Mouse (Mus musculus) urinary bladder, postnatal 25 days (tissue): Measurements from ENCODE around the gene Best1.

Source experiments
- DNase-seq: peaks from one replicate; pipeline ENCODE4 v3.0.0; 2022; ENCODE audit warnings: low spot score

Best1 gene

GRCm38 (mm10) chr19:9960769-9961168, 40.7 kb downstream of the Best1 start:
- no peak for DNase-seq

- DNase-seq = no peak
These were observed 43.5 kb downstream of the Best1 start for GRCm38 (mm10) chr19:9957965-9958364.

- DNase-seq = no peak
These were observed 44.6 kb downstream of the Best1 start for GRCm38 (mm10) chr19:9956624-9957388.

GRCm38 (mm10) chr19:9955438-9955837, 46.0 kb downstream of the Best1 start:
- no peak for DNase-seq

- DNase-seq = no peak
These were observed 46.6 kb downstream of the Best1 start for GRCm38 (mm10) chr19:9954811-9955202.

- peak; percentile 74 for DNase-seq
These were observed 47.2 kb downstream of the Best1 start for GRCm38 (mm10) chr19:9954055-9954810.

GRCm38 (mm10) chr19:9952912-9953311, 48.5 kb downstream of the Best1 start:
- no peak for DNase-seq

- DNase-seq = no peak
These were observed 49.0 kb downstream of the Best1 start for GRCm38 (mm10) chr19:9952390-9952789.

- no peak for DNase-seq
These were observed 54.4 kb downstream of the Best1 start for GRCm38 (mm10) chr19:9946986-9947385.

GRCm38 (mm10) chr19:9945800-9946564, 55.5 kb downstream of the Best1 start:
- no peak for DNase-seq

GRCm38 (mm10) chr19:9942539-9943533, 58.6 kb downstream of the Best1 start:
- no peak for DNase-seq

GRCm38 (mm10) chr19:9941809-9942208, 59.6 kb downstream of the Best1 start:
- no peak for DNase-seq

GRCm38 (mm10) chr19:9940903-9941302, 60.5 kb downstream of the Best1 start:
- DNase-seq = no peak

GRCm38 (mm10) chr19:9939841-9940240, 61.6 kb downstream of the Best1 start:
- no peak for DNase-seq

GRCm38 (mm10) chr19:9938824-9939303, 62.6 kb downstream of the Best1 start:
- DNase-seq = no peak

- no peak for DNase-seq
These were observed 63.1 kb downstream of the Best1 start for GRCm38 (mm10) chr19:9938156-9938823.

- no peak for DNase-seq
These were observed 64.0 kb downstream of the Best1 start for GRCm38 (mm10) chr19:9937428-9937827.

GRCm38 (mm10) chr19:9936579-9936978, 64.9 kb downstream of the Best1 start:
- DNase-seq = no peak
